ENCODE assay signal across 15 mouse cellular contexts in genomic region chr5:35799090-35799489, GRCm38 (mm10). TPM values are rescaled to one million over a fixed set of nuclear protein-coding genes. Genes with fewer than 3 reads are reported as not detected.
"Had no signal": no experiment of that assay in that cellular context is flagged by ENCODE, and none has a peak within 500 bp of the region (broad histone marks: within the 10 kb centered on the region; RNA-seq: fewer than 3 reads in every experiment).

No protein-coding gene starts in this region.

- H3K27ac ChIP-seq: limb, embryonic 10.5 days; liver, embryonic 12.5 days; midbrain, embryonic 10.5 days; neural tube, embryonic 12.5 days had no signal

- H3K4me3 ChIP-seq: limb, embryonic 10.5 days; liver, embryonic 12.5 days; midbrain, embryonic 10.5 days; neural tube, embryonic 12.5 days had no signal

- ATAC-seq: intestine, postnatal 0 days; liver, embryonic 12.5 days had no signal

- DNase-seq: kidney, adult 8-10 months; kidney, postnatal 25 days; lung, embryonic 14.5 days; lung, postnatal 10 days; lung, postnatal 4 days; midbrain, embryonic 14.5 days; right cerebral cortex, postnatal 14 days; thymus, adult 18-20 months; thymus, postnatal 14 days had no signal

RNA-seq across cellular contexts. Expression of gene Ablim2, which starts 41.4 kb away (rescaled TPM):
- total RNA-seq: neutrophil, adult 5-6 weeks had no signal
